Comparison of ENCODE assay signal across 7 mouse cellular contexts in the genomic region with DNA sequence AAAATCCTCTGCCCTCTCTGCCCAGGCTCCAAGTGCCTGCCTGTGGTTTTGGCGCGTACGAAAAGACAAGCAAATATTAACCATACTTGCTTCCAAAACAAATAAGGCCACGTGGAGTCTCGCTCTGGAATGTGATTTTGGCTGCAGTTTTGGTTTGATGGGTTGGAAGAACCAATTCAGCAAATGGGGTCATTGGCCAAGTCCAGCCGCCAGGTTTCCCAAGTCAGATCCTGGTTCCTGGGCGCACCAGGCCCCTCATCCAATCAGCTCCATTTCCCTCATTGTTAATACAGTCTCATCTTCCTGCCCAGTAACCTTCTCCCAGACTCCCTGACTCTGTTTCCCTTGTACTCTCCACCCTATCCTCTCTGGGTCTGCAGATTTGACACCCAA. TPM values are rescaled to one million over a fixed set of nuclear protein-coding genes. Genes with fewer than 3 reads are reported as not detected.
DNase-seq lines count a peak whose midpoint lies in the region; ATAC-seq lines count a peak whose summit lies in the region.

No protein-coding gene starts in this region.

- ATAC-seq in embryonic facial prominence, embryonic 12.5 days (ENCODE audit: insufficient number of reproducible peaks, insufficient read depth, low FRiP score, low TSS enrichment), result no peak
- peak; percentile 30; the same call in 1 of the 2 replicates for ATAC-seq in hindbrain, embryonic 13.5 days (ENCODE audit: low FRiP score)
- ATAC-seq in liver, embryonic 12.5 days, result 0 out of 2 replicates have a peak, but pooled peaks have one; percentile 10
- ATAC-seq in neural tube, embryonic 14.5 days (ENCODE audit: low read depth), result peak; percentile 29

- H3K9me3 ChIP-seq in embryonic facial prominence, embryonic 12.5 days, result no peaks in the 10 kb centered on the region
- no peaks in the 10 kb centered on the region for H3K9me3 ChIP-seq in hindbrain, embryonic 13.5 days
- H3K9me3 ChIP-seq in liver, embryonic 12.5 days (replicated peaks), result no peaks in the 10 kb centered on the region
- no peaks in the 10 kb centered on the region for H3K9me3 ChIP-seq in neural tube, embryonic 14.5 days (ENCODE audit: control insufficient read depth, low read length)

- H3K4me1 ChIP-seq in embryonic facial prominence, embryonic 12.5 days, result peaks cover 17% of the 10 kb centered on the region
- H3K4me1 ChIP-seq in hindbrain, embryonic 13.5 days (replicated peaks), result peaks cover 41% of the 10 kb centered on the region
- peaks cover 37% of the 10 kb centered on the region for H3K4me1 ChIP-seq in liver, embryonic 12.5 days
- peaks cover 10% of the 10 kb centered on the region for H3K4me1 ChIP-seq in neural tube, embryonic 14.5 days (ENCODE audit: control insufficient read depth, insufficient read depth, low read length)

- H3K4me2 ChIP-seq in embryonic facial prominence, embryonic 12.5 days (replicated peaks), result peak overlapping the region; percentile 86
- H3K4me2 ChIP-seq in hindbrain, embryonic 13.5 days, result peak overlapping the region; percentile 91
- H3K4me2 ChIP-seq in liver, embryonic 12.5 days, result peak overlapping the region; percentile 81
- H3K4me2 ChIP-seq in neural tube, embryonic 14.5 days (ENCODE audit: low read depth, low read length), result peak overlapping the region; percentile 91

- H3K27ac ChIP-seq in embryonic facial prominence, embryonic 12.5 days, result no peak overlapping the region
- H3K27ac ChIP-seq in hindbrain, embryonic 13.5 days, result peak overlapping the region; percentile 91; the same call in 1 of the 2 replicates
- H3K27ac ChIP-seq in liver, embryonic 12.5 days, result no peak overlapping the region
- H3K27ac ChIP-seq in neural tube, embryonic 14.5 days (ENCODE audit: low read depth, low read length), result peak overlapping the region; percentile 84; the same call in 1 of the 2 replicates

- 56% methylated on average over 7 of the region's 7 CpGs for WGBS in embryonic facial prominence, embryonic 12.5 days
- 43% methylated on average over 7 of the region's 7 CpGs for WGBS in hindbrain, embryonic 13.5 days
- WGBS in liver, embryonic 12.5 days (ENCODE audit: insufficient replicate concordance), result 40% methylated on average over 7 of the region's 7 CpGs
- WGBS in neural tube, embryonic 14.5 days, result 44% methylated on average over 7 of the region's 7 CpGs

- no peaks in the 10 kb centered on the region for H3K36me3 ChIP-seq in embryonic facial prominence, embryonic 12.5 days
- no peaks in the 10 kb centered on the region for H3K36me3 ChIP-seq in hindbrain, embryonic 13.5 days
- H3K36me3 ChIP-seq in liver, embryonic 12.5 days, result no peaks in the 10 kb centered on the region
- H3K36me3 ChIP-seq in neural tube, embryonic 14.5 days (ENCODE audit: control insufficient read depth, insufficient read depth, low read length), result no peaks in the 10 kb centered on the region

- peak overlapping the region; percentile 95 for H3K9ac ChIP-seq in embryonic facial prominence, embryonic 12.5 days
- H3K9ac ChIP-seq in hindbrain, embryonic 13.5 days, result peak overlapping the region; percentile 99
- H3K9ac ChIP-seq in liver, embryonic 12.5 days, result peak overlapping the region; percentile 79
- H3K9ac ChIP-seq in neural tube, embryonic 14.5 days (replicated peaks; ENCODE audit: low read depth, low read length), result peak overlapping the region; percentile 99

- DNase-seq in urinary bladder, adult 2 months (ENCODE audit: low spot score), result peak; percentile 22
- DNase-seq in urinary bladder, postnatal 10 days (ENCODE audit: low spot score), result no peak
- no peak for DNase-seq in gastrocnemius, postnatal 4 days (ENCODE audit: low spot score in 2 of 2)

- H3K4me3 ChIP-seq in embryonic facial prominence, embryonic 12.5 days, result peak overlapping the region; percentile 82
- H3K4me3 ChIP-seq in hindbrain, embryonic 13.5 days, result peak overlapping the region; percentile 87
- H3K4me3 ChIP-seq in liver, embryonic 12.5 days, result peak overlapping the region; percentile 68
- peak overlapping the region; percentile 86 for H3K4me3 ChIP-seq in neural tube, embryonic 14.5 days (ENCODE audit: low read depth, low read length)

- no peaks in the 10 kb centered on the region for H3K27me3 ChIP-seq in embryonic facial prominence, embryonic 12.5 days
- H3K27me3 ChIP-seq in hindbrain, embryonic 13.5 days, result no peaks in the 10 kb centered on the region
- H3K27me3 ChIP-seq in liver, embryonic 12.5 days (replicated peaks), result peaks cover 22% of the 10 kb centered on the region
- no peaks in the 10 kb centered on the region for H3K27me3 ChIP-seq in neural tube, embryonic 14.5 days (ENCODE audit: control insufficient read depth, insufficient read depth, low read length)

RNA-seq across cellular contexts. Expression of a gene that starts 0.9 kb away (rescaled TPM):
- 26.9 and 28.9 TPM in 2 replicates for polyA plus RNA-seq in urinary bladder, adult 2 months (2012; rRNA removed)
- 5.1 and 5.3 TPM in 2 replicates for polyA plus RNA-seq in embryonic facial prominence, embryonic 12.5 days (2016; fragmentation: Nextera tagmentation; extraction: Ambion mirVana)
- 6.9 and 7.3 TPM in 2 replicates for polyA plus RNA-seq in hindbrain, embryonic 13.5 days (2015; fragmentation: Nextera tagmentation; extraction: Ambion mirVana)
- polyA plus RNA-seq in liver, embryonic 12.5 days (2016; fragmentation: Nextera tagmentation; extraction: Ambion mirVana), result 2.2 and 3.1 TPM in 2 replicates
- polyA plus RNA-seq in neural tube, embryonic 14.5 days (2014; fragmentation: Nextera tagmentation; extraction: Ambion mirVana), result 12.5 and 14.0 TPM in 2 replicates
- total RNA-seq in gastrocnemius, postnatal 4 days (2021), result 10 to 100 TPM; 56.6 to 59.0 TPM

Comparison
In these comparisons a context has a peak if more than half of its experiments do, and no peak if none do; other contexts are left out.
1. H3K27ac ChIP-seq: peak in hindbrain, embryonic 13.5 days (single experiment) and neural tube, embryonic 14.5 days (single experiment); none in embryonic facial prominence, embryonic 12.5 days (single experiment) and liver, embryonic 12.5 days (single experiment).
2. Peak in every context shown above with its lines, with median percentiles within 50 percentile points of each other: H3K4me2 ChIP-seq, H3K4me3 ChIP-seq and H3K9ac ChIP-seq.